Mouse (Mus musculus): Measurements from ENCODE around the gene Alox12b. TPM values are rescaled to one million over a fixed set of nuclear protein-coding genes. Genes with fewer than 3 reads are reported as not detected.

Alox12b gene
- total and polyA plus RNA-seq, 2 experiments = not detected

DNA sequence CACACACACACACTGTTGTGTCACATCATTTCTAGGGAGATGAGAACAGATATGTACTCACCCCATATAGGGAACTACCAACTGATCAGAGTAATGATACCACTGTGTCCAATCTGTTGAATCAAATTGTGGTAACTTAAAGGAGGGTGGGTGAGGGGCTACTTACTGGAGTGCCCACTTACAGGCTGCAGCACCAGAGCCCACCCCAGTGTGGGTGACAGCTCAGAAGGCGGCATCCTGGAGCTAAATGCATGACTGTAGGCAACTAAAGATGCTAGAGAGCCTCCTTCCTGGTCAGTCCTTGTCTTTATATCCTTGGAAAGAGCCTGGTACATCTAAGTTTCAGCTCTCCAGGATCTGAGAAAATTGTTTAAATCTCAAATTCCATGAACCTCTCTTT, 42.5 kb downstream of the Alox12b start:
- WGBS = 81% methylated on average over 1 of the region's 1 CpGs

DNA sequence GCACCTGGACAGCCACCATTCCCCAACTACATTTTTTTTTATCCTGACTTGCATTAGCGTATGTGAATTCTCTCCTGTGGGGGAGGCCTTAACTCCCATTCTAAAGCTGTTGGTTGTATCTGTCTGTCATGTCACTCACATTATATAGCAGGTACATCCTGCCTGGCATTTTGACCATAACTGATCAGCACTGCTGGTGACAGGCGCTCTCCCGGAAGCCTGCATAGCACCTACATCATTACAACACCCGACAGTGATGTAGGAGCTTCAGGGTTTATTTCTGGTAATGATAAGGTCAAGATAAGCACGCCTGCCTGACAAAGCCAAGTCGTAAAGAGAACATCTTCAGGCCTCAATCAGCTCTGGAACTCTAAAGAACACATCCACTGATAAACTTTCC, 43.4 kb downstream of the Alox12b start:
- peaks cover 4% of the 10 kb centered on the region for H3K27me3 ChIP-seq (ENCODE audit: control insufficient read depth, insufficient read depth, low read length)
- H3K36me3 ChIP-seq (ENCODE audit: control insufficient read depth, insufficient read depth, low read length) = no peaks in the 10 kb centered on the region
- TF ChIP-seq CTCF (IDR thresholded peaks at IDR 0.05; ENCODE audit: low read depth, low read length) (no peak), POLR2A (IDR thresholded peaks at IDR 0.05; ENCODE audit: extremely low read depth, insufficient read depth, low read length) (no peak)
- 75% methylated on average over 6 of the region's 6 CpGs for WGBS
- no peak overlapping the region for H3K4me3 ChIP-seq (ENCODE audit: insufficient read depth, low read depth, low read length)
- no peak overlapping the region for H3K9ac ChIP-seq (ENCODE audit: low read depth, low read length)
- H3K27ac ChIP-seq (replicated peaks; ENCODE audit: insufficient read depth, low read depth, low read length) = no peak overlapping the region
- no peaks in the 10 kb centered on the region for H3K79me2 ChIP-seq (ENCODE audit: control insufficient read depth, insufficient read depth, low read length)
- no peak for DNase-seq (ENCODE audit: extremely low read depth, low read depth, low spot score)
- H3K4me1 ChIP-seq (ENCODE audit: control insufficient read depth, insufficient read depth, low read length) = no peaks in the 10 kb centered on the region

More for the DNA sequence above, 42.5 kb downstream of the Alox12b start:
- no peaks in the 10 kb centered on the region for H3K79me2 ChIP-seq (ENCODE audit: control insufficient read depth, insufficient read depth, low read length)
- H3K27me3 ChIP-seq (ENCODE audit: control insufficient read depth, insufficient read depth, low read length) = peaks cover 4% of the 10 kb centered on the region
- TF ChIP-seq POLR2A (IDR thresholded peaks at IDR 0.05; ENCODE audit: extremely low read depth, insufficient read depth, low read length) (no peak), CTCF (IDR thresholded peaks at IDR 0.05; ENCODE audit: low read depth, low read length) (no peak)
- no peak for DNase-seq (ENCODE audit: extremely low read depth, low read depth, low spot score)
- no peaks in the 10 kb centered on the region for H3K4me1 ChIP-seq (ENCODE audit: control insufficient read depth, insufficient read depth, low read length)
- no peak overlapping the region for H3K9ac ChIP-seq (ENCODE audit: low read depth, low read length)
- H3K4me3 ChIP-seq (ENCODE audit: insufficient read depth, low read depth, low read length) = no peak overlapping the region
- H3K36me3 ChIP-seq (ENCODE audit: control insufficient read depth, insufficient read depth, low read length) = no peaks in the 10 kb centered on the region
- H3K27ac ChIP-seq (replicated peaks; ENCODE audit: insufficient read depth, low read depth, low read length) = no peak overlapping the region

DNA sequence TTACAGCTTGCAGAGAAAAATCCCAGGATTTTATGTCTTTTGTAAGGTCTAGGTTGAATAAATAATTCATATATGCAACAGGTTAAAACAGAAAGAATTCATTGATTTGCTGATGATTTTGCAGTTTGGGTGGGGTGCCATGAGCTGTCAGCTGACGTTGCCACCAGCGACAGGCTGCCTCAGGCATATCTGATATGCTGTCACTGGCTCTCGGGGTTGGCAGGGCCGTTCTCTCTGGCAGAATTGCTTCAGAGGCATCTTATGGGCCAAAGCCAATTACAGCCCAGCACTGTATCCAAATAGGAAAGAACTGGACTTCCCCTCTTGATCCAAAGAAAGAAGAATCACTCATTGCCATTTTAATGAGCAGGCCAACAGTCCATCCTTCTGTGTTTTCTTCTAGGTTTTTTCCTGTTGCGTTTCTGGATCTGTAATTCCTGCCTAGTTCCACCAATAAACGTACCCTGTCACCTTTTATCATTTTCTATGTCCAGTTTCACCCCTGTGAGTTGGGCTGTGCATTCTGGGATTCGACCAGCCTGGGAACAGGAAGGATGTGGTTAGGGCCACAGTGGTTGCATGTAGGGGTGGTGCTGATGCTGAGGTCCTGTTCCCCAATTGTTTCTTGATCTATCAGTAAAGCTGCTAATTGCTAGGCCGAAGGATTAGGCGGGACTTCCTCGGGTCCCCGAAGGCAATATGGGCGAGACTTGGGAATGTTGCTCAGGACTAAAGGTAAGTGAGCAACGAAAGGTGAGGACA, 45.9 kb downstream of the Alox12b start:
- Histone ChIP-seq H3K36me3 (ENCODE audit: control insufficient read depth, insufficient read depth, low read length) (no peaks in the 10 kb centered on the region), H3K4me3 (ENCODE audit: insufficient read depth, low read depth, low read length) (no peak overlapping the region), H3K9ac (ENCODE audit: low read depth, low read length) (no peak overlapping the region), H3K27ac (replicated peaks; ENCODE audit: insufficient read depth, low read depth, low read length) (no peak overlapping the region), H3K27me3 (ENCODE audit: control insufficient read depth, insufficient read depth, low read length) (no peaks in the 10 kb centered on the region), H3K79me2 (ENCODE audit: control insufficient read depth, insufficient read depth, low read length) (no peaks in the 10 kb centered on the region), H3K4me1 (ENCODE audit: control insufficient read depth, insufficient read depth, low read length) (no peaks in the 10 kb centered on the region)
- WGBS = 77% methylated on average over 13 of the region's 13 CpGs
- TF ChIP-seq CTCF (IDR thresholded peaks at IDR 0.05; ENCODE audit: low read depth, low read length) = no peak
- no peak for TF ChIP-seq POLR2A (IDR thresholded peaks at IDR 0.05; ENCODE audit: extremely low read depth, insufficient read depth, low read length)
- DNase-seq (ENCODE audit: extremely low read depth, low read depth, low spot score) = no peak

DNA sequence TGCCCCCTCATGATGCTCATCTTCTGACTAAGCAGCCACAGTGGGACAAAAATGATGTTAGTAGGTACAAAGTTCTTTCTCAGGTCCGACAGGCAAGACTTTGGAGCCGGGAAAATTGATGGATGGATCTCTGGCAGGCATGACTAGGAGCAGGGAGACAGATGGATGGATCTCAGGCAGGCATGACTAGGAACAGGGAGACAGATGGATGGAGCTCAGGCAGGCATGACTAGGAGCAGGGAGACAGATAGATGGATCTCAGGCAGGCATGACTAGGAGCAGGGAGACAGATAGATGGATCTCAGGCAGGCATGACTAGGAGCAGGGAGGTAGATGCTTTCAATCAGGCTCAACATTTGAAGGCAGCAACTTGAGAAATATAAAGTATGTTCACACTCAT, 54.6 kb downstream of the Alox12b start:
- WGBS = 13% methylated on average over 2 of the region's 2 CpGs
- Histone ChIP-seq H3K9ac (ENCODE audit: low read depth, low read length) (no peak overlapping the region), H3K79me2 (ENCODE audit: control insufficient read depth, insufficient read depth, low read length) (no peaks in the 10 kb centered on the region), H3K4me1 (ENCODE audit: control insufficient read depth, insufficient read depth, low read length) (no peaks in the 10 kb centered on the region), H3K27ac (replicated peaks; ENCODE audit: insufficient read depth, low read depth, low read length) (no peak overlapping the region), H3K27me3 (ENCODE audit: control insufficient read depth, insufficient read depth, low read length) (0 out of 2 replicates have a peak, but pooled peaks cover 2% of the 10 kb centered on the region), H3K36me3 (ENCODE audit: control insufficient read depth, insufficient read depth, low read length) (no peaks in the 10 kb centered on the region), H3K4me3 (ENCODE audit: insufficient read depth, low read depth, low read length) (no peak overlapping the region)
- DNase-seq (ENCODE audit: extremely low read depth, low read depth, low spot score) = no peak
- TF ChIP-seq CTCF (IDR thresholded peaks at IDR 0.05; ENCODE audit: low read depth, low read length) = no peak
- TF ChIP-seq POLR2A (IDR thresholded peaks at IDR 0.05; ENCODE audit: extremely low read depth, insufficient read depth, low read length) = no peak

DNA sequence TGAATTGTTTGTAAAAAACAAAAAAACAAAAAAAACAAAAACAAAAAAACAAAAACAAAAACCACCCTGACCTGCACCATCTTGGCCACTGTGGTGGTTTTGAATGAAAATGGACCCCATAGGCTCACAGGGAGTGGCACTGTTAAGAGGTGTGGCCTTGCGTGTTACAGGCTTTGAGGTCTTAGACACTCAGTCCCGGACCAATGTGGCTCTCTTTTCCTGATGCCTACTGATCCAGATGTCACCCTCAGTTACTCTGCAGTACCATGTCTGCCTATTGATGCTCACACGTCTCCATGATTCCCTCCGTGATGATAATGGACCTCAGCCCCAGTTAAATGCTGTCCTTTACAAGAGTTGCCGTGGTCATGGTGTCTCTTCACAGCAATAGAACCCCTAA, 60.6 kb downstream of the Alox12b start:
- H3K79me2 ChIP-seq (ENCODE audit: control insufficient read depth, insufficient read depth, low read length) = no peaks in the 10 kb centered on the region
- H3K27me3 ChIP-seq (ENCODE audit: control insufficient read depth, insufficient read depth, low read length) = no peaks in the 10 kb centered on the region
- TF ChIP-seq POLR2A (IDR thresholded peaks at IDR 0.05; ENCODE audit: extremely low read depth, insufficient read depth, low read length) (no peak), CTCF (IDR thresholded peaks at IDR 0.05; ENCODE audit: low read depth, low read length) (no peak)
- H3K9ac ChIP-seq (ENCODE audit: low read depth, low read length) = no peak overlapping the region
- H3K36me3 ChIP-seq (ENCODE audit: control insufficient read depth, insufficient read depth, low read length) = no peaks in the 10 kb centered on the region
- H3K4me1 ChIP-seq (ENCODE audit: control insufficient read depth, insufficient read depth, low read length) = no peaks in the 10 kb centered on the region
- no peak overlapping the region for H3K4me3 ChIP-seq (ENCODE audit: insufficient read depth, low read depth, low read length)
- 89% methylated on average over 5 of the region's 5 CpGs for WGBS
- no peak overlapping the region for H3K27ac ChIP-seq (replicated peaks; ENCODE audit: insufficient read depth, low read depth, low read length)
- DNase-seq (ENCODE audit: extremely low read depth, low read depth, low spot score) = no peak

DNA sequence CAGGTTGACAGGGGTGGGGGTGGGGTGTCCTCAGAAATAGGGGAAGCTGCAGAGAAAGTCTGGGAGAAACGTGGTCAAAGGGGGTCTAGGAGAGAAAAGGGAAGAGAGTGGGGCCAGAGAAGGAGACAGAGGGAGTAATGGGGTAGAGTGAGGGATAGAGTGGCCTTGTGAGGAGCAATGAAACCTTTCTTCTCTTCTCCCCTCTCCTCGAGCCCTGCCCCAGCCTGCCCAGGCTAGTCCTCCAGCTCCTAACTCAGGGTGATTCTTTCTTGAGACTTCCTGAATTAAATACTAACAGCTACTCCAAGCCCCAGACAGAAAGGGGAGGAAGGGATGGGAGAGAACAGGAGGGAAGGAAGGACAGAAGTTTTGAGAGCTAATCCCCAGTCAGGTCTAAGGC, 61.9 kb downstream of the Alox12b start:
- Histone ChIP-seq H3K36me3 (ENCODE audit: control insufficient read depth, insufficient read depth, low read length) (no peaks in the 10 kb centered on the region), H3K4me1 (ENCODE audit: control insufficient read depth, insufficient read depth, low read length) (no peaks in the 10 kb centered on the region), H3K4me3 (ENCODE audit: insufficient read depth, low read depth, low read length) (no peak overlapping the region), H3K27ac (replicated peaks; ENCODE audit: insufficient read depth, low read depth, low read length) (no peak overlapping the region), H3K79me2 (ENCODE audit: control insufficient read depth, insufficient read depth, low read length) (no peaks in the 10 kb centered on the region), H3K27me3 (ENCODE audit: control insufficient read depth, insufficient read depth, low read length) (no peaks in the 10 kb centered on the region), H3K9ac (ENCODE audit: low read depth, low read length) (no peak overlapping the region)
- DNase-seq (ENCODE audit: extremely low read depth, low read depth, low spot score) = no peak
- TF ChIP-seq CTCF (IDR thresholded peaks at IDR 0.05; ENCODE audit: low read depth, low read length) (no peak), POLR2A (IDR thresholded peaks at IDR 0.05; ENCODE audit: extremely low read depth, insufficient read depth, low read length) (no peak)
- WGBS = 67% methylated on average over 2 of the region's 2 CpGs

Other genes starting within 250 kb of the Alox12b start
- gene Odf4, start 229.9 kb upstream of the Alox12b start, total RNA-seq (2014; rRNA removed) = not detected in 2 replicates
- gene Odf4, start 229.9 kb upstream of the Alox12b start, polyA plus RNA-seq (2012; rRNA removed) = not detected in 2 replicates
- 2.4 and 3.2 TPM in 2 replicates for gene Arhgef15, start 199.5 kb upstream of the Alox12b start, total RNA-seq (2014; rRNA removed)
- 11.7 and 14.8 TPM in 2 replicates for gene Arhgef15, start 199.5 kb upstream of the Alox12b start, polyA plus RNA-seq (2012; rRNA removed)
- 0.28 and 0.81 TPM in 2 replicates for gene Slc25a35, start 188.9 kb upstream of the Alox12b start, total RNA-seq (2014; rRNA removed)
- 2.4 and 2.5 TPM in 2 replicates for gene Slc25a35, start 188.9 kb upstream of the Alox12b start, polyA plus RNA-seq (2012; rRNA removed)
- gene Rangrf, start 181.8 kb upstream of the Alox12b start, total RNA-seq (2014; rRNA removed) = 3.1 and 6.8 TPM in 2 replicates
- 5.5 and 6.1 TPM in 2 replicates for gene Rangrf, start 181.8 kb upstream of the Alox12b start, polyA plus RNA-seq (2012; rRNA removed)
- 7.0 and 9.4 TPM in 2 replicates for gene Pfas, start 148.5 kb upstream of the Alox12b start, total RNA-seq (2014; rRNA removed)
- gene Pfas, start 148.5 kb upstream of the Alox12b start, polyA plus RNA-seq (2012; rRNA removed) = 4.9 and 5.0 TPM in 2 replicates
- 2.6 and 5.0 TPM in 2 replicates for gene Ctc1, start 141.1 kb upstream of the Alox12b start, total RNA-seq (2014; rRNA removed)
- gene Ctc1, start 141.1 kb upstream of the Alox12b start, polyA plus RNA-seq (2012; rRNA removed) = 8.1 and 12.5 TPM in 2 replicates
- gene Aurkb, start 111.3 kb upstream of the Alox12b start, total RNA-seq (2014; rRNA removed) = 0.37 and 1.2 TPM in 2 replicates
- gene Aurkb, start 111.3 kb upstream of the Alox12b start, polyA plus RNA-seq (2012; rRNA removed) = 0.34 and 0.66 TPM in 2 replicates
- gene Borcs6, start 97.3 kb upstream of the Alox12b start, total RNA-seq (2014; rRNA removed) = 6.1 and 6.5 TPM in 2 replicates
- gene Borcs6, start 97.3 kb upstream of the Alox12b start, polyA plus RNA-seq (2012; rRNA removed) = 10.5 and 11.2 TPM in 2 replicates
- gene Tmem107, start 86.2 kb upstream of the Alox12b start, total RNA-seq (2014; rRNA removed) = 1.8 and 2.2 TPM in 2 replicates
- gene Tmem107, start 86.2 kb upstream of the Alox12b start, polyA plus RNA-seq (2012; rRNA removed) = 3.3 and 4.7 TPM in 2 replicates
- 5.2 and 6.4 TPM in 2 replicates for gene Vamp2, start 68.5 kb upstream of the Alox12b start, total RNA-seq (2014; rRNA removed)
- gene Vamp2, start 68.5 kb upstream of the Alox12b start, polyA plus RNA-seq (2012; rRNA removed) = 21.7 and 36.9 TPM in 2 replicates
- 8.0 and 9.0 TPM in 2 replicates for gene Per1, start 61.8 kb upstream of the Alox12b start, total RNA-seq (2014; rRNA removed)
- gene Per1, start 61.8 kb upstream of the Alox12b start, polyA plus RNA-seq (2012; rRNA removed) = 4.6 and 6.9 TPM in 2 replicates
- gene Hes7, start 36.6 kb upstream of the Alox12b start, total RNA-seq (2014; rRNA removed) = not detected in 2 replicates
- gene Hes7, start 36.6 kb upstream of the Alox12b start, polyA plus RNA-seq (2012; rRNA removed) = 0.05 TPM in 1 of 2 replicates, not detected in the other
- 0.13 TPM in 1 of 2 replicates, not detected in the other for gene 9130213A22Rik, start 34.4 kb upstream of the Alox12b start, total RNA-seq (2014; rRNA removed)
- 0.05 and 0.10 TPM in 2 replicates for gene 9130213A22Rik, start 34.4 kb upstream of the Alox12b start, polyA plus RNA-seq (2012; rRNA removed)
- gene Aloxe3, start 31.1 kb upstream of the Alox12b start, total RNA-seq (2014; rRNA removed) = not detected in 2 replicates
- gene Aloxe3, start 31.1 kb upstream of the Alox12b start, polyA plus RNA-seq (2012; rRNA removed) = 0.09 TPM in 1 of 2 replicates, not detected in the other
- gene Alox8, start 40.9 kb downstream of the Alox12b start, total RNA-seq (2014; rRNA removed) = not detected in 2 replicates
- gene Alox8, start 40.9 kb downstream of the Alox12b start, polyA plus RNA-seq (2012; rRNA removed) = not detected in 2 replicates
- not detected in 2 replicates for gene Gucy2e, start 80.0 kb downstream of the Alox12b start, total RNA-seq (2014; rRNA removed)
- not detected in 2 replicates for gene Gucy2e, start 80.0 kb downstream of the Alox12b start, polyA plus RNA-seq (2012; rRNA removed)
- gene Cntrob, start 166.8 kb downstream of the Alox12b start, total RNA-seq (2014; rRNA removed) = 2.5 and 3.0 TPM in 2 replicates
- 3.0 and 3.9 TPM in 2 replicates for gene Cntrob, start 166.8 kb downstream of the Alox12b start, polyA plus RNA-seq (2012; rRNA removed)
- 37.5 and 40.9 TPM in 2 replicates for gene Trappc1, start 167.0 kb downstream of the Alox12b start, total RNA-seq (2014; rRNA removed)
- gene Trappc1, start 167.0 kb downstream of the Alox12b start, polyA plus RNA-seq (2012; rRNA removed) = 35.1 and 38.3 TPM in 2 replicates
- 0.13 and 0.28 TPM in 2 replicates for gene Kcnab3, start 169.3 kb downstream of the Alox12b start, total RNA-seq (2014; rRNA removed)
- gene Kcnab3, start 169.3 kb downstream of the Alox12b start, polyA plus RNA-seq (2012; rRNA removed) = 0.50 and 0.84 TPM in 2 replicates
- gene Rnf227, start 183.5 kb downstream of the Alox12b start, total RNA-seq (2014; rRNA removed) = 0.55 and 0.67 TPM in 2 replicates
- gene Rnf227, start 183.5 kb downstream of the Alox12b start, polyA plus RNA-seq (2012; rRNA removed) = 0.35 and 0.41 TPM in 2 replicates
- gene Chd3, start 212.4 kb downstream of the Alox12b start, total RNA-seq (2014; rRNA removed) = 45.2 and 57.5 TPM in 2 replicates
- gene Chd3, start 212.4 kb downstream of the Alox12b start, polyA plus RNA-seq (2012; rRNA removed) = 55.2 and 80.2 TPM in 2 replicates
- 86.6 and 91.5 TPM in 2 replicates for gene Naa38, start 238.5 kb downstream of the Alox12b start, total RNA-seq (2014; rRNA removed)
- gene Naa38, start 238.5 kb downstream of the Alox12b start, polyA plus RNA-seq (2012; rRNA removed) = 133 and 150 TPM in 2 replicates
- gene Cyb5d1, start 238.6 kb downstream of the Alox12b start, total RNA-seq (2014; rRNA removed) = 33.9 and 40.7 TPM in 2 replicates
- gene Cyb5d1, start 238.6 kb downstream of the Alox12b start, polyA plus RNA-seq (2012; rRNA removed) = 21.1 and 22.1 TPM in 2 replicates
- gene Tmem88, start 241.2 kb downstream of the Alox12b start, total RNA-seq (2014; rRNA removed) = 1.3 and 1.7 TPM in 2 replicates
- 6.7 and 8.5 TPM in 2 replicates for gene Tmem88, start 241.2 kb downstream of the Alox12b start, polyA plus RNA-seq (2012; rRNA removed)